Mouse (Mus musculus) heart, embryonic 16.5 days (tissue): ENCODE results near the gene Cfap221. TPM values are rescaled to one million over a fixed set of nuclear protein-coding genes. Genes with fewer than 3 reads are reported as not detected.
A peak's percentile ranks its signal among the peaks of the same experiment; 100 is the strongest.

Experiments used
- ATAC-seq: fragments of 200-750 bp; cut with Nextera tagmentation; replicated peaks from 2 replicates; pipeline ENCODE4 v1.8.0; 2017; ENCODE audit warnings: moderate number of reproducible peaks; ENCODE audit not compliant: insufficient read depth, low FRiP score; ENCODE audit errors: extremely low read depth
- H3K27ac ChIP-seq: fragments of 300-500 bp; sonication (generic); 2 replicates; pipeline ENCODE4 v1.5.1; 2014; ENCODE audit warnings: mild to moderate bottlenecking, low read length, control low read depth, moderate library complexity
- H3K27me3 ChIP-seq: fragments of 300-500 bp; sonication (generic); 2 replicates; pipeline ENCODE4 v1.6.1; 2014; ENCODE audit warnings: low read length, mixed read lengths; ENCODE audit not compliant: control insufficient read depth, insufficient read depth
- H3K36me3 ChIP-seq: fragments of 300-500 bp; sonication (generic); 2 replicates; pipeline ENCODE4 v1.6.1; 2014; ENCODE audit not compliant: control insufficient read depth, insufficient read depth
- H3K4me1 ChIP-seq: fragments of 300-500 bp; sonication (generic); 2 replicates; pipeline ENCODE4 v1.6.1; 2014; ENCODE audit warnings: low read length, mixed read lengths; ENCODE audit not compliant: control insufficient read depth, insufficient read depth
- H3K4me2 ChIP-seq: fragments of 300-500 bp; sonication (generic); 2 replicates; pipeline ENCODE4 v1.6.1; 2014; ENCODE audit warnings: low read depth, mild to moderate bottlenecking, control low read depth, low read length
- H3K4me3 ChIP-seq: fragments of 300-500 bp; sonication (generic); 2 replicates; pipeline ENCODE4 v1.5.1; 2014; ENCODE audit warnings: mild to moderate bottlenecking, control low read depth, low read length
- H3K9ac ChIP-seq: fragments of 300-500 bp; sonication (generic); 2 replicates; pipeline ENCODE4 v1.6.1; 2014; ENCODE audit warnings: low read length, control low read depth
- H3K9me3 ChIP-seq: fragments of 300-500 bp; sonication (generic); replicated peaks from 2 replicates; pipeline ENCODE4 v1.6.1; 2016; ENCODE audit warnings: low read length; ENCODE audit not compliant: control insufficient read depth
- WGBS: fragments of 180-500 bp; shearing (Covaris S2); extraction: QIAGEN DNeasy Blood & Tissue Kit; methylation state at CpG from one replicate; pipeline ENCODE4 v1.1.7; 2014; 5-methylcytosine and 5-hydroxymethylcytosine counted together
- polyA plus RNA-seq: library from polyadenylated mRNA; unstranded; fragments of >200 nt; fragmentation: Nextera tagmentation; extraction: Ambion mirVana; gene quantifications from 2 replicates; pipeline ENCODE4 v1.2.1, GENCODE M21; 2015

The Cfap221 gene
- polyA plus RNA-seq, 1 experiment from 2014 or later: 0.16 TPM

- 33% methylated on average over 1 of the region's 1 CpGs for WGBS
- H3K4me3 ChIP-seq: no peak overlapping the region
- H3K27ac ChIP-seq: no peak overlapping the region
- no peaks in the 10 kb centered on the region for H3K4me1 ChIP-seq
- H3K9me3 ChIP-seq: no peaks in the 10 kb centered on the region; the same call in 1 of the 2 replicates
- no peak overlapping the region for H3K9ac ChIP-seq
- no peaks in the 10 kb centered on the region for H3K27me3 ChIP-seq
- no peaks in the 10 kb centered on the region for H3K36me3 ChIP-seq
- H3K4me2 ChIP-seq: no peak overlapping the region
- ATAC-seq: no peak
Observed at GRCm38 (mm10) chr1:119929715-119930114, 67.3 kb downstream of the Cfap221 start.

DNA sequence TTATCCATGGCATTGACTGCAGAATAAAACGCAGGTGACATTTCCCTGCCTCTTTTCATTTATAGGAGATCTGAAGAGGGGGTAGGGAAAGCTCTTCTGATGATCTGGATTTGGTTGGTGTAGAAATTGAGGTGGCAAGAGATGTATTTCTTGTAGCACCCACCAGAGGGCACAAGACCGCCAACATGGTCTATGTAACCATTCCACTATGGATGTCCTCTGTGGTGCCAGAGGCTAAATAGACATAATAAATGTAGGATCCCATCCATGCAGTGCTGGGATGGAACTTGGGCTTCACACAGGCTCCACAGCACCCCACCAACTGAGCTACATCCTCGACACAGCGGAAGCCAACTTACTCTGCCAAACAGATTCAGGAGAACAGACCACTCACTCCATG lies 77.7 kb downstream of the Cfap221 start:
- no peak for ATAC-seq
- no peak overlapping the region for H3K27ac ChIP-seq
- 49% methylated on average over 4 of the region's 4 CpGs for WGBS

DNA sequence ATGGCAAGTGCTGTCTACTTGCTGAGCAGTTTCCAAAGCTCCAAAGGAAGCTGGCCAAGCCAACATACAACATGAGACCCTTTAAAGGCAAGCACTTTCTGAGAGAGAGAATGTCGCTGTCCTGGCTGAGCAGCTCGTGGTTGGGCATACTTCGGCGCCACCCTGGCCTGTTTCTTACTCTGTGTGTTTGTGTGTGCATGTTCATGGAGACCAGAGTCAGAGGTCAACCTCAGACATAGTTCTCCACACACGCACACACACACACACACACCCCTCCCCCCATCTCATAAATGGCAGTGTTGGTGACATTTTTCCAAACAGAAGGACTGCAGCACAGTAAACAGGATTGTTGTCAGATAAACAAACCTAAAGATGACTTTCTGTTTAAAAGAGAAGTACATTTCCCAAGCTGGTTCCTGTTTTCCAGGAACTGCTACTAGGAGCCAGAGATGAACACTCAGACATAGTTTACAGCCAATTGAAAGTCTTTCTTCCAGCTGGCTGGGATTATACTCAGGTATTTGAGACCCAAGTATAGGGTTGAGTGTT lies 80.1 kb downstream of the Cfap221 start:
- Histone ChIP-seq H3K36me3 (no peaks in the 10 kb centered on the region), H3K9ac (no peak overlapping the region), H3K4me3 (no peak overlapping the region), H3K4me1 (peaks cover 8% of the 10 kb centered on the region), H3K9me3 (no peaks in the 10 kb centered on the region), H3K27ac (no peak overlapping the region), H3K4me2 (no peak overlapping the region), H3K27me3 (no peaks in the 10 kb centered on the region)
- 83% methylated on average over 5 of the region's 5 CpGs for WGBS
- ATAC-seq: no peak

More for the DNA sequence above, 77.7 kb downstream of the Cfap221 start:
- no peaks in the 10 kb centered on the region for H3K36me3 ChIP-seq
- H3K4me1 ChIP-seq: no peaks in the 10 kb centered on the region
- no peak overlapping the region for H3K4me3 ChIP-seq
- no peak overlapping the region for H3K4me2 ChIP-seq
- H3K27me3 ChIP-seq: no peaks in the 10 kb centered on the region
- no peaks in the 10 kb centered on the region for H3K9me3 ChIP-seq
- no peak overlapping the region for H3K9ac ChIP-seq

DNA sequence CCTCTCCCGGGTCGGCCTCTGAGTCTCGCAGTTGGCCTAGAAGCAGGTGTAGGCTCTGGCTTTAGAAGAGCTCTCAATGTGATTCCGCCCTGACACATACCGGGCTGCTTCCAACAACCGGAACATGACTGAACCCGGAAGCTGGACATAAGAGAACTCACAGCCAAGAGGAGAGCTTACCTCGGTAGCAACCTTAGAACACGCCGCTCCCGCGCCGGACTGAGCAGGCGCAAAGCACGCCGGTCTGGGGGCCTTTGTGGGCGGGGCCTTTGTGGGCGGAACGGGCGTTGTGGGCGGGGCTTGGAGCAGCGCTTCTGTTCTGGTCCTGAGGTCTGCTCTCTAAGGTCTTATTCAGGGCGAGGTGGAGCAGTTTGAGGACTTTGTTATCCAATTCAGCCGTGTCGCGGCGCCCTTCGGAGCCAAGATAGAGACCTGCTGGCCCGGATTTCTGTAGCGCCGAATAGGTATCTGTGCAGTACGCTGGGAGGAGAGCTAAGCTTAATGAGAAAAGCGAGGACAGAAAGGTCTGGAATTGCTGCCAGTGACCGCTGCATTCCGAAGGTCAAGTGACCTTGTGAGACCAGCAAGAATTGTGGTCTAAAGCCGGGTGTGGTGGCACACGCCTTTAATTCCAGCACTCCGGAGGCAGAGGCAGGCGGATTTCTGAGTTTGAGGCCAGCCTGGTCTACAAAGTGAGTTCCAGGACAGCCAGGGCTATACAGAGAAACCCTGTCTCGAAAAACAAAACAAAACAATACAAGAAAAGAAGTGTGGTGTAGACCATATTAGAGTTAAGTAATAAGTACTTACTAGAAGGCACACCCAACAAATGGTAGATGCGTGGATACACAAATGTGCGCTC lies 83.8 kb downstream of the Cfap221 start, which contains the start of gene Tmem177:
Gene Tmem177 (minus strand): TSS at position 256 of the 862 bp plus-strand sequence.
- peaks cover 8% of the 10 kb centered on the region for H3K4me1 ChIP-seq
- H3K9me3 ChIP-seq: no peaks in the 10 kb centered on the region
- H3K9ac ChIP-seq: peak within 1 kb of the TSS; percentile 73
- no peaks in the 10 kb centered on the region for H3K27me3 ChIP-seq
- peak; percentile 98 for ATAC-seq
- peak within 1 kb of the TSS; percentile 57 for H3K4me3 ChIP-seq
- H3K36me3 ChIP-seq: peaks cover 8% of the 10 kb centered on the region
- H3K4me2 ChIP-seq: peak within 1 kb of the TSS; percentile 65
- H3K27ac ChIP-seq: peak within 1 kb of the TSS; percentile 65
- 11% methylated on average over 42 of the region's 42 CpGs for WGBS

- 63% methylated on average over 2 of the region's 2 CpGs for WGBS
Observed at GRCm38 (mm10) chr1:119907206-119907748, 89.8 kb downstream of the Cfap221 start.

DNA sequence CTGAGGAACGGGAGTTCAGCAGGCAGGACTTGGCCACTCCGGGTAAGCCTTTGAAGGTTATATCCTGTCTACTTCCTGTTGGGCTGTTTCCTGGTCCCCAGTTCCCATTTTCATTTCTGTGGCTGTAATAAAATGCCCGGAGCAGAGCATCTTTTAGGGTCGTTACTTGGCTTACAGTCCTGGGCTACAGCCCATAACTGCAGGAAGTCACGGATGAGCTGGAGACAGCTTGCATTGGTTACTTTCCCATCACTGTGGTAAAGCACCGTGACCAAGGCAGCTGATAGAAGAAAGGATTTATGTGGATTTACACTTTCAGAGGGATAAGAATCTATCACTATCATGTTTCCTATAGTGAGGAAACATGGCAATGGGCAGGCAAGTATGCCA lies 93.8 kb downstream of the Cfap221 start:
- Histone ChIP-seq H3K4me1 (no peaks in the 10 kb centered on the region), H3K9me3 (no peaks in the 10 kb centered on the region), H3K27ac (no peak overlapping the region), H3K4me3 (no peak overlapping the region), H3K27me3 (no peaks in the 10 kb centered on the region), H3K9ac (no peak overlapping the region), H3K4me2 (no peak overlapping the region), H3K36me3 (no peaks in the 10 kb centered on the region)
- 61% methylated on average over 6 of the region's 6 CpGs for WGBS
- ATAC-seq: no peak

More at GRCm38 (mm10) chr1:119907206-119907748, 89.8 kb downstream of the Cfap221 start:
- Histone ChIP-seq H3K27me3 (no peaks in the 10 kb centered on the region), H3K4me3 (no peak overlapping the region), H3K4me1 (peaks cover 2% of the 10 kb centered on the region; the same call in 1 of the 2 replicates), H3K4me2 (no peak overlapping the region), H3K36me3 (peaks cover 8% of the 10 kb centered on the region), H3K9ac (no peak overlapping the region), H3K27ac (no peak overlapping the region), H3K9me3 (no peaks in the 10 kb centered on the region)
- ATAC-seq: no peak

DNA sequence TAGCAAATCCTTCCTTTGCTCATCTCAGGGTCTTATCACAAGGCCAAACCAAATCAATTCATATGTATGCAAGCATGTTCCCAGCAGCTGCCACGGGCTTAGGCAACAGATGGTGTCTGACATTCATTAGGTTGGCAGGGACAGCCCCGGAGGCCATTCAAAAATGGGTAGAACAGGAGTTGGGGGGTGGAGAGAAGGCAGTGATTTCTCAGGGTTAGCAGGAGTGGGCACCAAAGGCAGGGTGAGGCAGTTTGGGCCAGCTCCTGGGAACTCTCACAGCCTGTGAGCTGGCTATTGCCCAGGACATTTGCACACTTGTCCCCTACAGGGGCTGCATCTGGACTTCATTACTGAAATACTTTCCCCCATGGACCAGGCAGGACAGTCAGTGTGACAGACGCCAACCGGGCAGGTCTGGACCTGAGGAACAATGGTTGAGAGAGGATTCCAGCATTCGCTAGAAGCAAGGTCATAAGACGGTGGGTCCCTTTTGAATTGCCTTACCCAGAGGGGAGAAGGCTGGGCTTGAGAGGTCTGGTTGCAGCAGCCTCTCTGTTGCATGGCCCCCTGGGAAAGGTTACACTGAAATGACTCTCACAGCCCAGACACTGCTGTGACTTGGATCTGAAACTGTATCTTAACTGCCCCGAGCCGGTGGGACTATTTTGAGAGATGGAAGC lies 94.3 kb downstream of the Cfap221 start:
- H3K27me3 ChIP-seq: no peaks in the 10 kb centered on the region
- no peak overlapping the region for H3K4me3 ChIP-seq
- H3K9ac ChIP-seq: no peak overlapping the region
- H3K4me1 ChIP-seq: no peaks in the 10 kb centered on the region
- peak; percentile 14; the same call in 1 of the 2 replicates for ATAC-seq
- H3K4me2 ChIP-seq: no peak overlapping the region
- 36% methylated on average over 8 of the region's 8 CpGs for WGBS
- no peaks in the 10 kb centered on the region for H3K9me3 ChIP-seq
- H3K27ac ChIP-seq: no peak overlapping the region
- no peaks in the 10 kb centered on the region for H3K36me3 ChIP-seq

DNA sequence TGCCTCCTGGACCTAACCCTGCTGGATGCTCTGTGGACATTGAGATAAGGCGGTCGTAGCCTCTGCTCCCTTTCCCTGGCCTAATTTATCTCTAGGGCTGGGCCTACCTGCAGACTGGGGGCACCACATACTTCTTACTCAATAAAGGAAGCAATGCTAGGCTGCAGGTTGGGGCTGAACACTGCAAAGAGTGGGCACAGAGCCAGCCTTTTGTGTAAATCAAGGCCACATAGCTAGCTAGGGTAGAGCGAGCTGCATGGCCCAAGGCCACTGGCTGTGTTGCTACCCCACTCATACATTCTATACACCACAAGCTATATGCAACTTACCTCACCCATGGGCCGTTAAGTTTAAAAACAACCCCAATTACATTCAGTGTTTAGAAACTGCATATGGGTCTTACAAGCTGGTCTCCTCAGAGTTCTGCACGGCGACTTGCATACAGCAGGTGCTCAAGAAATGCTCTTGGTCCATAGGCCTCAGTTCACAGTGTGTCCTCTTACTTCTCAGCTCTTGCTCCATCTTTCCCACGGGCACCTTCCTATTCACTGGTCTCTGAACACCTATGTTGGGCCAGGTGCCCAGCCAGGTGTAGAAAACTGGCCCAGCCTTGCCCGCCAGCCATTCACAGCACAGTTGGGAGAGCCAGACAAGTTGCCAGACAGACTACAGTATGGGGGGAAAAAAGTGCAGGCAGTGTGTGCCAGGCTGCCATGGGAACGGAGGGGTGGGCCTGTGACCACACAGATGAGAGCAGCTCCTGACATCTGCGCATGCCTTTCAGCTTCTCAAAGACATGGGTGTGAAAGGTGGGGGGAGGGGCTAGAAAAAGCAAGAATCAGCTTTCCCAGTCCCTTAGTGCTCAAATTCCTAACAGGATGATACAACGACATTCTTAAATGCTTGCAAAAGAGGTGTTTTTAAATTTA lies 97.6 kb downstream of the Cfap221 start:
- 74% methylated on average over 11 of the region's 11 CpGs for WGBS

More for the DNA sequence above, 97.6 kb downstream of the Cfap221 start:
- ATAC-seq: no peak
- Histone ChIP-seq H3K4me2 (no peak overlapping the region), H3K27me3 (no peaks in the 10 kb centered on the region), H3K27ac (no peak overlapping the region), H3K36me3 (no peaks in the 10 kb centered on the region), H3K4me1 (no peaks in the 10 kb centered on the region), H3K9ac (no peak overlapping the region), H3K9me3 (no peaks in the 10 kb centered on the region), H3K4me3 (no peak overlapping the region)
